In genomic region chr17:88320686-88321085, GRCm38 (mm10) we compare ENCODE assay signal across 12 mouse cellular contexts.
"Had no signal": no experiment of that assay in that cellular context is flagged by ENCODE, and none has a peak within 500 bp of the region (broad histone marks: within the 10 kb centered on the region; RNA-seq: fewer than 3 reads in every experiment).

No protein-coding gene starts in this region.

- H3K9ac ChIP-seq: limb, embryonic 13.5 days; liver, embryonic 14.5 days; midbrain, embryonic 13.5 days had no signal

- ATAC-seq: midbrain, embryonic 13.5 days had no signal

- H3K4me2 ChIP-seq: limb, embryonic 13.5 days; midbrain, embryonic 13.5 days had no signal

- H3K27me3 ChIP-seq: limb, embryonic 13.5 days had no signal

- H3K27ac ChIP-seq: layer of hippocampus, adult 2 months; limb, embryonic 13.5 days; liver, embryonic 14.5 days; midbrain, embryonic 13.5 days; stomach, postnatal 0 days had no signal

- H3K36me3 ChIP-seq: limb, embryonic 13.5 days; midbrain, embryonic 13.5 days had no signal

- DNase-seq: kidney, postnatal 10 days; kidney, postnatal 4 days; left cerebral cortex, postnatal 4 days; lung, adult 18-20 months; lung, postnatal 36 days; thymus, adult 18-20 months; thymus, postnatal 14 days had no signal

- H3K4me3 ChIP-seq: layer of hippocampus, adult 2 months; limb, embryonic 13.5 days; midbrain, embryonic 13.5 days had no signal

- H3K9me3 ChIP-seq: limb, embryonic 13.5 days; midbrain, embryonic 13.5 days had no signal
